Mouse (Mus musculus) cerebellum, adult 2 months (tissue): ENCODE data around the gene Rbm38. TPM values are rescaled to one million over a fixed set of nuclear protein-coding genes. Genes with fewer than 3 reads are reported as not detected.

Experiments
- DNase-seq, 2 experiments: peaks; one replicate each; pipeline ENCODE4 v3.0.0; 2021
- H3K27ac ChIP-seq: fragments of 200-500 bp; 2 replicates; pipeline ENCODE4 v1.5.1; 2012; ENCODE audit warnings: low read length, control low read depth, inconsistent platforms; ENCODE audit not compliant: insufficient read depth
- H3K27me3 ChIP-seq: fragments of 200-500 bp; 2 replicates; pipeline ENCODE4 v1.6.1; 2012; ENCODE audit warnings: inconsistent platforms, mild to moderate bottlenecking, low read length, moderate library complexity; ENCODE audit not compliant: control insufficient read depth, insufficient read depth
- H3K4me1 ChIP-seq: fragments of 200-500 bp; 2 replicates; pipeline ENCODE4 v1.6.1; 2011; ENCODE audit warnings: low read length; ENCODE audit not compliant: control insufficient read depth, insufficient read depth
- H3K4me3 ChIP-seq: fragments of 200-500 bp; replicated peaks from 2 replicates; pipeline ENCODE3; 2011; ENCODE audit warnings: mild to moderate bottlenecking, low read depth, low read length, control low read depth; ENCODE audit not compliant: insufficient read depth
- CTCF ChIP-seq: fragments of 200-500 bp; IDR thresholded peaks from 2 replicates; pipeline ENCODE4 v1.5.1; 2011; ENCODE audit warnings: low read depth, mild to moderate bottlenecking, control low read depth, low read length, moderate library complexity, borderline replicate concordance; ENCODE audit not compliant: insufficient read depth
- POLR2A ChIP-seq: fragments of 200-500 bp; IDR thresholded peaks from 2 replicates; pipeline ENCODE4 v1.6.1; 2011; ENCODE audit warnings: low read length, control low read depth, borderline replicate concordance; ENCODE audit not compliant: insufficient read depth
- WGBS: fragments of 180-500 bp; shearing (Covaris S2); methylation state at CpG from one replicate; pipeline ENCODE4 v1.1.7; 2018; 5-methylcytosine and 5-hydroxymethylcytosine counted together
- polyA plus RNA-seq: library from polyadenylated mRNA; depleted of rRNA; stranded (reverse); fragments of >200 nt; gene quantifications from 2 replicates; pipeline ENCODE4 v1.2.3, GENCODE M21; 2012

Gene Rbm38
- polyA plus RNA-seq, 1 experiment: 9.0 TPM

- no peak overlapping the region for H3K27ac ChIP-seq
- no peak for DNase-seq
- WGBS: 74% methylated on average over 3 of the region's 3 CpGs
- peaks cover 16% of the 10 kb centered on the region for H3K4me1 ChIP-seq
- no peak overlapping the region for H3K4me3 ChIP-seq
- H3K27me3 ChIP-seq: no peaks in the 10 kb centered on the region
- TF ChIP-seq CTCF (no peak), POLR2A (no peak)
Observed at GRCm38 (mm10) chr2:173026688-173027131, 6.4 kb downstream of the Rbm38 start.

- H3K27me3 ChIP-seq: no peaks in the 10 kb centered on the region
- DNase-seq: no peak
- peaks cover 16% of the 10 kb centered on the region for H3K4me1 ChIP-seq
- WGBS: 88% methylated on average over 6 of the region's 6 CpGs
- no peak for TF ChIP-seq CTCF
- TF ChIP-seq POLR2A: no peak
- no peak overlapping the region for H3K27ac ChIP-seq
- H3K4me3 ChIP-seq: no peak overlapping the region
Observed at GRCm38 (mm10) chr2:173027169-173027823, 7.0 kb downstream of the Rbm38 start.

- Histone ChIP-seq H3K4me1 (peaks cover 16% of the 10 kb centered on the region), H3K4me3 (no peak overlapping the region), H3K27ac (no peak overlapping the region), H3K27me3 (no peaks in the 10 kb centered on the region)
- 55% methylated on average over 4 of the region's 4 CpGs for WGBS
- DNase-seq: no peak
- TF ChIP-seq CTCF (no peak), POLR2A (no peak)
Observed at GRCm38 (mm10) chr2:173027824-173028495, 7.7 kb downstream of the Rbm38 start.

- Histone ChIP-seq H3K27ac (no peak overlapping the region), H3K27me3 (no peaks in the 10 kb centered on the region), H3K4me3 (no peak overlapping the region), H3K4me1 (peaks cover 16% of the 10 kb centered on the region)
- WGBS: 79% methylated on average over 3 of the region's 3 CpGs
- TF ChIP-seq CTCF (no peak), POLR2A (no peak)
- no peak for DNase-seq
Observed at GRCm38 (mm10) chr2:173028508-173029031, 8.3 kb downstream of the Rbm38 start.

- no peaks in the 10 kb centered on the region for H3K27me3 ChIP-seq
- H3K4me1 ChIP-seq: peaks cover 6% of the 10 kb centered on the region
- 83% methylated on average over 12 of the region's 12 CpGs for WGBS
- DNase-seq: no peak
- no peak overlapping the region for H3K27ac ChIP-seq
- no peak overlapping the region for H3K4me3 ChIP-seq
- TF ChIP-seq CTCF: no peak
- no peak for TF ChIP-seq POLR2A
Observed at GRCm38 (mm10) chr2:173030591-173031338, 10.5 kb downstream of the Rbm38 start.

GRCm38 (mm10) chr2:173033531-173033930, 13.2 kb downstream of the Rbm38 start:
- WGBS: 92% methylated on average over 13 of the region's 13 CpGs
- DNase-seq: no peak
- Histone ChIP-seq H3K4me3 (no peak overlapping the region), H3K27me3 (no peaks in the 10 kb centered on the region), H3K4me1 (no peaks in the 10 kb centered on the region), H3K27ac (no peak overlapping the region)
- no peak for TF ChIP-seq POLR2A
- no peak for TF ChIP-seq CTCF

GRCm38 (mm10) chr2:173034998-173035397, 14.7 kb downstream of the Rbm38 start:
- Histone ChIP-seq H3K27me3 (no peaks in the 10 kb centered on the region), H3K27ac (no peak overlapping the region), H3K4me1 (no peaks in the 10 kb centered on the region), H3K4me3 (no peak overlapping the region)
- 86% methylated on average over 4 of the region's 4 CpGs for WGBS
- DNase-seq: no peak
- TF ChIP-seq CTCF: no peak
- no peak for TF ChIP-seq POLR2A
